Mouse (Mus musculus): Measurements from ENCODE around the gene Wdr60. TPM values are rescaled to one million over a fixed set of nuclear protein-coding genes. Genes with fewer than 3 reads are reported as not detected.

Gene Wdr60
- total and polyA plus RNA-seq, 3 experiments = 3.6 to 9.2 (median 6.7) TPM

GRCm38 (mm10) chr12:116308612-116309011 lies 45.8 kb upstream of the Wdr60 start:
- in situ Hi-C loops (cut with MboI; ENCODE audit: low pct_ligation_motif_present, low pct_unique_long_range_greater_than_20kb, low sequenced_read_pairs) (no loop called here), dilution Hi-C loops (cut with MboI; ENCODE audit: extremely low pct_ligation_motif_present, extremely low pct_unique_long_range_greater_than_20kb, low sequenced_read_pairs) (no loop called here)
- H3K4me3 ChIP-seq (replicated peaks in 1 of 3; ENCODE audit: low read depth in 2 of 3, low read length in 2 of 3, poor library complexity in 1 of 3) = no peak overlapping the region
- DNase-seq (ENCODE audit: extremely low read depth) = no peak
- no peaks in the 10 kb centered on the region for H3K4me1 ChIP-seq (ENCODE audit: control insufficient read depth in 1 of 2, insufficient read depth in 2 of 2)
- TF ChIP-seq ETS1 (conservative IDR thresholded peaks at IDR 0.05; ENCODE audit: low read depth, low read length) (no peak), HCFC1 (IDR thresholded peaks at IDR 0.05; ENCODE audit: low read depth, low read length) (no peak), ZNF384 (IDR thresholded peaks at IDR 0.05; ENCODE audit: low read depth, low read length) (no peak), NRF1 (IDR thresholded peaks at IDR 0.05; ENCODE audit: low read depth, low read length) (no peak), MEF2A (IDR thresholded peaks at IDR 0.05; ENCODE audit: borderline replicate concordance, low read depth, low read length) (no peak), EP300 (IDR thresholded peaks at IDR 0.05; ENCODE audit: low read length) (no peak), IRF4 (IDR thresholded peaks at IDR 0.05; ENCODE audit: low read depth, low read length) (no peak), CHD1 (IDR thresholded peaks at IDR 0.05; ENCODE audit: low read depth, low read length) (no peak), ZKSCAN1 (IDR thresholded peaks at IDR 0.05; ENCODE audit: borderline replicate concordance, low read depth, low read length) (no peak), JUN (IDR thresholded peaks at IDR 0.05; ENCODE audit: insufficient read depth, low read depth, low read length) (no peak), USF2 (conservative IDR thresholded peaks at IDR 0.05; ENCODE audit: low read depth, low read length) (no peak), BHLHE40 (IDR thresholded peaks at IDR 0.05; ENCODE audit: low read depth, low read length) (no peak), MAFK (IDR thresholded peaks at IDR 0.05; ENCODE audit: insufficient replicate concordance, low read length) (no peak), SIN3A (IDR thresholded peaks at IDR 0.05; ENCODE audit: low read length) (no peak), TBP (conservative IDR thresholded peaks at IDR 0.05; ENCODE audit: low read depth, low read length) (no peak), TCF12 (IDR thresholded peaks at IDR 0.05; ENCODE audit: low read depth, low read length) (no peak), USF1 (IDR thresholded peaks at IDR 0.05; ENCODE audit: low read depth, low read length) (no peak), MAZ (IDR thresholded peaks at IDR 0.05; ENCODE audit: low read depth, low read length) (no peak)
- no peaks in the 10 kb centered on the region for H3K27me3 ChIP-seq (replicated peaks)
- no peaks in the 10 kb centered on the region for H3K9me3 ChIP-seq (replicated peaks; ENCODE audit: low read length)
- no peaks in the 10 kb centered on the region for H3K36me3 ChIP-seq (replicated peaks in 1 of 2; ENCODE audit: control insufficient read depth in 1 of 2, insufficient read depth in 1 of 2, low read length in 1 of 2)
- no peak overlapping the region for H3K4me2 ChIP-seq (ENCODE audit: insufficient read depth, low read depth, poor library complexity, severe bottlenecking)
- no peak overlapping the region for H3K9ac ChIP-seq (ENCODE audit: insufficient read depth, low read depth)
- no peaks in the 10 kb centered on the region for H3K79me2 ChIP-seq (replicated peaks; ENCODE audit: control insufficient read depth, extremely low read depth, insufficient read depth, poor library complexity, severe bottlenecking)
- H3K27ac ChIP-seq (ENCODE audit: insufficient read depth, low read depth) = no peak overlapping the region

GRCm38 (mm10) chr12:116307870-116308269 lies 45.0 kb upstream of the Wdr60 start:
- no peak overlapping the region for H3K4me3 ChIP-seq (replicated peaks in 1 of 3; ENCODE audit: low read depth in 2 of 3, low read length in 2 of 3, poor library complexity in 1 of 3)
- TF ChIP-seq BHLHE40 (IDR thresholded peaks at IDR 0.05; ENCODE audit: low read depth, low read length) = no peak
- no peak for TF ChIP-seq ZMIZ1 (IDR thresholded peaks at IDR 0.05; ENCODE audit: low read depth, low read length)
- no peaks in the 10 kb centered on the region for H3K4me1 ChIP-seq (ENCODE audit: control insufficient read depth in 1 of 2, insufficient read depth in 2 of 2)
- in situ Hi-C loops (cut with MboI; ENCODE audit: low pct_ligation_motif_present, low pct_unique_long_range_greater_than_20kb, low sequenced_read_pairs) = no loop called here
- no peaks in the 10 kb centered on the region for H3K36me3 ChIP-seq (replicated peaks in 1 of 2; ENCODE audit: control insufficient read depth in 1 of 2, insufficient read depth in 1 of 2, low read length in 1 of 2)
- no peak overlapping the region for H3K27ac ChIP-seq (ENCODE audit: insufficient read depth, low read depth)
- DNase-seq (ENCODE audit: extremely low read depth) = no peak
- dilution Hi-C loops (cut with MboI; ENCODE audit: extremely low pct_ligation_motif_present, extremely low pct_unique_long_range_greater_than_20kb, low sequenced_read_pairs) = no loop called here
- H3K9me3 ChIP-seq (replicated peaks; ENCODE audit: low read length) = no peaks in the 10 kb centered on the region
- no peak overlapping the region for H3K9ac ChIP-seq (ENCODE audit: insufficient read depth, low read depth)
- no peaks in the 10 kb centered on the region for H3K79me2 ChIP-seq (replicated peaks; ENCODE audit: control insufficient read depth, extremely low read depth, insufficient read depth, poor library complexity, severe bottlenecking)
- H3K4me2 ChIP-seq (ENCODE audit: insufficient read depth, low read depth, poor library complexity, severe bottlenecking) = no peak overlapping the region
- no peaks in the 10 kb centered on the region for H3K27me3 ChIP-seq (replicated peaks)

Measured in CH12.LX (cell line).